Mouse (Mus musculus): ENCODE results near the gene Runx1. TPM values are rescaled to one million over a fixed set of nuclear protein-coding genes. Genes with fewer than 3 reads are reported as not detected.

Runx1 gene
- polyA plus RNA-seq, 1 experiment, result 2.4 TPM

DNA sequence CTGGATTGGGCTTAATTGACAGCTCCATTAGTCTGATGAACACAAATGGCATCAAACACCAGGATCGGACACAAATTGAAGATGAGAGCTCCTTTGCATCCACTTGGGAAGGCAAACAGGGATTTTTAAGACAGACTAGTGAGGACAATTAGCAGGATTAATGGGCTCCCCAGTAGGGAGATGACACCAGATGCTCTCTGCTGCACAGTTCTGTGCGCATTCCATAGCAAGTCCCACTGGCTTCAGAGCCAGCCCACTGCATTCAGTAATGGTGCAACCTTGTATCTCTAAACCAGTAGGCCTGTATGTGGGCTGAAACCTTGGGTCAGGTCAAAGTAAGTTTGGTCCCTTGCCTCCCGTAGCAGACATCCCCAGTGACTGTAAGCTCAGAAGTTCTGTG lies 80.7 kb downstream of the Runx1 start:
- Histone ChIP-seq H3K4me3 (ENCODE audit: low read depth, low read length) (no peak overlapping the region), H3K4me1 (ENCODE audit: control insufficient read depth, insufficient read depth, low read length) (no peaks in the 10 kb centered on the region), H3K27ac (ENCODE audit: insufficient read depth, low read length) (no peak overlapping the region), H3K27me3 (ENCODE audit: control insufficient read depth, insufficient read depth, low read length, poor library complexity, severe bottlenecking) (no peaks in the 10 kb centered on the region), H3K36me3 (ENCODE audit: control insufficient read depth, insufficient read depth, low read length, poor library complexity, severe bottlenecking) (no peaks in the 10 kb centered on the region), H3K9ac (ENCODE audit: low read depth, poor library complexity, severe bottlenecking) (no peak overlapping the region), H3K9me3 (replicated peaks; ENCODE audit: control insufficient read depth, insufficient read depth, low read length, poor library complexity, severe bottlenecking) (no peaks in the 10 kb centered on the region)
- TF ChIP-seq CTCF (IDR thresholded peaks at IDR 0.05; ENCODE audit: low read depth, low read length), result no peak
- no peak for TF ChIP-seq POLR2A (IDR thresholded peaks at IDR 0.05; ENCODE audit: insufficient read depth, low read length)
- TF ChIP-seq EP300 (IDR thresholded peaks at IDR 0.05; ENCODE audit: insufficient read depth, low read depth, low read length), result no peak

DNA sequence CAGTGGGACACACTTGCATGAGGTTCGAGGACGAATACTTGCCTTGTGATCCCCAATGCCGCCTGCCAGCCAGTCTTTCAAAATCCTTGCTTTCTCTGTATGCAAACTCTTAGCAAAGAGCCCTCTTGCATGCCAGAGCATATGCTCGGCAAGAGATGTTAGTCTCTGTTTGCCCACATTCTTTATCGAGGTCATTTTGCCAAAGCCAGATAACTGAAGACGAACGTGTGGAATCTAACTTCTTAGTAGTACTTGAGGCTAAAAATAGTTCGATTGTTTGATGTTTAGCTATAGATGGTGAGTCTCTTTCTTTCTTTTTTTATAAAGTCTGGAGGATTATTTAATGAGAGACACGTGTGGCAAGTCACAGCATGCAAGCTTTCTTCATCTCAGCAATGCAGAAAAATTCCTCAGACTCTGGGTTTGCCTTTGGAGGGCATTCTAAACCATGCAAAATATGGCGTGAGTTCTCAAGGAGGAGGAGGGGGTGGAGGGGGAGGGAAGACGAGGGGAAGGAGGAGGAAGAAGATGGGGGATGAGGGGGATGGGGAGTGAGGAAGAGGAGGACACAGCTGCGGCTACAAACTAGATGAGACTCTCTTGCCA lies 81.7 kb downstream of the Runx1 start:
- TF ChIP-seq EP300 (IDR thresholded peaks at IDR 0.05; ENCODE audit: insufficient read depth, low read depth, low read length) (no peak), CTCF (IDR thresholded peaks at IDR 0.05; ENCODE audit: low read depth, low read length) (no peak), POLR2A (IDR thresholded peaks at IDR 0.05; ENCODE audit: insufficient read depth, low read length) (no peak)
- Histone ChIP-seq H3K4me1 (ENCODE audit: control insufficient read depth, insufficient read depth, low read length) (no peaks in the 10 kb centered on the region), H3K27me3 (ENCODE audit: control insufficient read depth, insufficient read depth, low read length, poor library complexity, severe bottlenecking) (no peaks in the 10 kb centered on the region), H3K9me3 (replicated peaks; ENCODE audit: control insufficient read depth, insufficient read depth, low read length, poor library complexity, severe bottlenecking) (no peaks in the 10 kb centered on the region), H3K9ac (ENCODE audit: low read depth, poor library complexity, severe bottlenecking) (no peak overlapping the region), H3K36me3 (ENCODE audit: control insufficient read depth, insufficient read depth, low read length, poor library complexity, severe bottlenecking) (no peaks in the 10 kb centered on the region), H3K27ac (ENCODE audit: insufficient read depth, low read length) (no peak overlapping the region), H3K4me3 (ENCODE audit: low read depth, low read length) (no peak overlapping the region)

DNA sequence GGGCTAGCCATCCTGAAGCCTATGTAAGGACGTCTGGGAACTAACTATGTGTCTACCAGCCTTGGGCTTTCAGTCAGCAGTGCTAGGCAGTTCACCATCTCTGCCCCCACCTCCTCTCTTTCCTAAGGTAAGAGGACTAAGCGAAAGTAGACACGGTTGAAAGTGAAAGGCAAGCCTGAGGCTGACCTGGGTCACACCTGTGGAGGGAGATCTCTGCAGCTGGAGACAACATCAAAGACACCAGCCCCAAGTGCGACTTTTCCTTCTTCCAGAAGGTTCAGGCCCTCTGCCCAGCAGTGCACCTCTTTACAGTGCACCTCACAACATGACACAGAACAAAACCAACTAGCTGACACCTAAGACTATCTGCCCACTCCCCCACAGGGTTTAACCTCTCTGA lies 82.2 kb downstream of the Runx1 start:
- Histone ChIP-seq H3K27ac (ENCODE audit: insufficient read depth, low read length) (no peak overlapping the region), H3K4me3 (ENCODE audit: low read depth, low read length) (no peak overlapping the region), H3K9ac (ENCODE audit: low read depth, poor library complexity, severe bottlenecking) (no peak overlapping the region), H3K9me3 (replicated peaks; ENCODE audit: control insufficient read depth, insufficient read depth, low read length, poor library complexity, severe bottlenecking) (no peaks in the 10 kb centered on the region), H3K27me3 (ENCODE audit: control insufficient read depth, insufficient read depth, low read length, poor library complexity, severe bottlenecking) (no peaks in the 10 kb centered on the region), H3K36me3 (ENCODE audit: control insufficient read depth, insufficient read depth, low read length, poor library complexity, severe bottlenecking) (no peaks in the 10 kb centered on the region), H3K4me1 (ENCODE audit: control insufficient read depth, insufficient read depth, low read length) (no peaks in the 10 kb centered on the region)
- TF ChIP-seq EP300 (IDR thresholded peaks at IDR 0.05; ENCODE audit: insufficient read depth, low read depth, low read length), result no peak
- no peak for TF ChIP-seq CTCF (IDR thresholded peaks at IDR 0.05; ENCODE audit: low read depth, low read length)
- TF ChIP-seq POLR2A (IDR thresholded peaks at IDR 0.05; ENCODE audit: insufficient read depth, low read length), result no peak

DNA sequence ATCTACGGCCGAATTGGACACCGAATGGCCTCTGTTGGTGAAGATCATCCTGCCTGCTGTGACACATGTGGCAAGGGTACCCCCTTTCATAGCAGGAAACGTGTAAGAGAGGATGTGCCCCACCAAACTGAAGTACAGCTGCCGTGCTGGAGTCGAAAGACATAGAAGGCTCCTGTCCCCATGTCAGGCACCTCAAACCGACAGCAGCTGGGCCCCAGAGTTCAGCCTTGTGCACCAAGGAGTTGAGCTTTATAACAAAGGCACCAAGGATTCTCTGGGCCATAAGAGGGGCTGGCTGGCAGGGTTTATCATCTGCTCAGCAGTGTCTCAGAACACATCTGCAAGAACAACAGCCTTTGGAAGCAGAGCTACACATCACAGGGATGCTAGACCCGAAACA lies 84.6 kb downstream of the Runx1 start:
- Histone ChIP-seq H3K9ac (ENCODE audit: low read depth, poor library complexity, severe bottlenecking) (no peak overlapping the region), H3K27me3 (ENCODE audit: control insufficient read depth, insufficient read depth, low read length, poor library complexity, severe bottlenecking) (no peaks in the 10 kb centered on the region), H3K36me3 (ENCODE audit: control insufficient read depth, insufficient read depth, low read length, poor library complexity, severe bottlenecking) (no peaks in the 10 kb centered on the region), H3K27ac (ENCODE audit: insufficient read depth, low read length) (no peak overlapping the region), H3K9me3 (replicated peaks; ENCODE audit: control insufficient read depth, insufficient read depth, low read length, poor library complexity, severe bottlenecking) (no peaks in the 10 kb centered on the region), H3K4me3 (ENCODE audit: low read depth, low read length) (no peak overlapping the region), H3K4me1 (ENCODE audit: control insufficient read depth, insufficient read depth, low read length) (no peaks in the 10 kb centered on the region)
- no peak for TF ChIP-seq CTCF (IDR thresholded peaks at IDR 0.05; ENCODE audit: low read depth, low read length)
- TF ChIP-seq EP300 (IDR thresholded peaks at IDR 0.05; ENCODE audit: insufficient read depth, low read depth, low read length), result no peak
- TF ChIP-seq POLR2A (IDR thresholded peaks at IDR 0.05; ENCODE audit: insufficient read depth, low read length), result no peak

DNA sequence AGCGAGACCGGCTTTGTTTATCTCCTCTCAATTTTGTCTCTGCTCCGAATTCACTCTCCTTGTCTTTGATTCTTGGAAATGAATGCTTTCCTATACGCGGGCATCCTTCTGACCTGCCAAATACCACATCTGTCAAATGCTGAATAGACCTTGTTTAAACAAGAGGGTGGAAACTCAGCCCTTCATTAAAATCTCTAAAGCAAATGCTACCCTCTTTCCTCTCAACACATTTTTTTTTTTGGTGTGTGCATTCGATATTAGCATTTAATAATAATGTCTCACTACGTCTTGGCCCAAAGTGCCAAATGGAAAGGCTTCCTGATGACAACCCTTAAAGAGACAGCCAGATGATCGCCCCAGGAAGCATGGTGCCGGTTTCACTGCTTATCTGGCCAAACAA lies 85.4 kb downstream of the Runx1 start:
- H3K4me1 ChIP-seq (ENCODE audit: control insufficient read depth, insufficient read depth, low read length), result no peaks in the 10 kb centered on the region
- H3K36me3 ChIP-seq (ENCODE audit: control insufficient read depth, insufficient read depth, low read length, poor library complexity, severe bottlenecking), result no peaks in the 10 kb centered on the region
- TF ChIP-seq CTCF (IDR thresholded peaks at IDR 0.05; ENCODE audit: low read depth, low read length) (no peak), POLR2A (IDR thresholded peaks at IDR 0.05; ENCODE audit: insufficient read depth, low read length) (no peak), EP300 (IDR thresholded peaks at IDR 0.05; ENCODE audit: insufficient read depth, low read depth, low read length) (no peak)
- no peak overlapping the region for H3K4me3 ChIP-seq (ENCODE audit: low read depth, low read length)
- H3K9me3 ChIP-seq (replicated peaks; ENCODE audit: control insufficient read depth, insufficient read depth, low read length, poor library complexity, severe bottlenecking), result no peaks in the 10 kb centered on the region
- no peak overlapping the region for H3K27ac ChIP-seq (ENCODE audit: insufficient read depth, low read length)
- H3K9ac ChIP-seq (ENCODE audit: low read depth, poor library complexity, severe bottlenecking), result no peak overlapping the region
- no peaks in the 10 kb centered on the region for H3K27me3 ChIP-seq (ENCODE audit: control insufficient read depth, insufficient read depth, low read length, poor library complexity, severe bottlenecking)

DNA sequence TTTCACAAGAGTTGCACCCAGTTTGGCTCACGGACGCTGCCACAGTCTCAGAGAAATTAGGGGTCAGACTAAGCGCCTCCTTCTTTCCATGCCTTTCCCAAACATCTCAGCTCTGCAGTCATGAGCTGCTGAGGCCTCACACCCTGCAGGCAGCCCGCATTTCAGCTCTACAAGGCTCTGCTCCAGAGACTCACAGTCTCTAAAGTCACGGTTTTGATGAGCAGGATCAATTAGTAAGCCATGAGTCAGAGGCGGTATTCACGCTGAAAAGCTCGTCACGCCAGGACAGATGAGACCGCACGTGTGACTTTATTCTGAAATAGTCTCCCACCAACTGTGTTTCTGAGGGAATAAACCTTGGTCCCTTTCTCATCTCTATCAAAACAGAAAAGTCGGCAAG lies 86.0 kb downstream of the Runx1 start:
- TF ChIP-seq CTCF (IDR thresholded peaks at IDR 0.05; ENCODE audit: low read depth, low read length) (no peak), POLR2A (IDR thresholded peaks at IDR 0.05; ENCODE audit: insufficient read depth, low read length) (no peak), EP300 (IDR thresholded peaks at IDR 0.05; ENCODE audit: insufficient read depth, low read depth, low read length) (no peak)

More for the DNA sequence above, 86.0 kb downstream of the Runx1 start:
- Histone ChIP-seq H3K4me1 (ENCODE audit: control insufficient read depth, insufficient read depth, low read length) (no peaks in the 10 kb centered on the region), H3K9me3 (replicated peaks; ENCODE audit: control insufficient read depth, insufficient read depth, low read length, poor library complexity, severe bottlenecking) (no peaks in the 10 kb centered on the region), H3K4me3 (ENCODE audit: low read depth, low read length) (no peak overlapping the region), H3K9ac (ENCODE audit: low read depth, poor library complexity, severe bottlenecking) (no peak overlapping the region), H3K36me3 (ENCODE audit: control insufficient read depth, insufficient read depth, low read length, poor library complexity, severe bottlenecking) (no peaks in the 10 kb centered on the region), H3K27ac (ENCODE audit: insufficient read depth, low read length) (no peak overlapping the region), H3K27me3 (ENCODE audit: control insufficient read depth, insufficient read depth, low read length, poor library complexity, severe bottlenecking) (no peaks in the 10 kb centered on the region)
